Mouse (Mus musculus) E14TG2a.4 (cell line): ENCODE measurements around the gene Dicer1.

Experiments used
- CTCF ChIP-seq: conservative IDR thresholded peaks from 2 replicates; pipeline ENCODE4 v1.5.1; 2014; ENCODE audit warnings: low read length
- NANOG ChIP-seq: IDR thresholded peaks from 2 replicates; pipeline ENCODE4 v1.6.1; 2014; ENCODE audit warnings: borderline replicate concordance, low read length, mixed read lengths

DNA sequence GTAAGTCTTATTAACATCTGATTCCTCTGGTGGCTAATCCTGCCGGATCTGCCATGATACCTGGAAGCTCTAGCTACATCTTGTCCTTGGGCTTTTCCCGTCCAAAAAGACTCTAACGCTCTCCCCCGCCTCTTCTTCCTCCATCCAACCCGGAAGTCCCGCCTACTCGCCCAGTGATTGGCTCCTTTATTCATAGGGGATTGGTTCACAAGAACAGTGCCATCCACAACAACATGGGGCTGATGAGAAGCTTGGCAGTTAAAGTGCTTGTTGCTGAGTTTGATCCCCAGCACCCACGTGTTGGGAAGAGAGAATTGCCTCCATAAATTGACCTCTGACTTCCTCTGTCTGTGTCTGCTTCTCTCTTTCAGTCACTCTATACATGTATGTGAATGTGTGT lies 9.7 kb upstream of the Dicer1 start:
- TF ChIP-seq CTCF (no peak), NANOG (no peak)
